Mouse (Mus musculus) adrenal gland, postnatal 36 days (tissue): ENCODE measurements around the gene Defa26. TPM values are rescaled to one million over a fixed set of nuclear protein-coding genes. Genes with fewer than 3 reads are reported as not detected.
"Not testable (repeated sequence)": the region's sequence is repeated elsewhere in the genome, so short reads cannot be mapped to it uniquely, and the experiment has no call there.

Experiments used
- DNase-seq, 2 experiments: peaks; one replicate each; pipeline ENCODE4 v3.0.0; 2021; ENCODE audit warnings: mixed read lengths in 1 of 2
- long read RNA-seq, 2 experiments: library from polyadenylated mRNA; stranded (forward); transcript quantifications; one replicate each; pipeline ENCODE4 v2.0.0; 2021; ENCODE audit warnings: borderline sequencing depth in 2 of 2
- total RNA-seq, 2 experiments: library from RNA; stranded (reverse); gene quantifications; 2 replicates each; pipeline ENCODE4 v1.2.3; 2021

Defa26 gene
- total RNA-seq = not detected
- long read RNA-seq, experiment 1 = 0 reads
- long read RNA-seq, experiment 2 = 0 reads

DNA sequence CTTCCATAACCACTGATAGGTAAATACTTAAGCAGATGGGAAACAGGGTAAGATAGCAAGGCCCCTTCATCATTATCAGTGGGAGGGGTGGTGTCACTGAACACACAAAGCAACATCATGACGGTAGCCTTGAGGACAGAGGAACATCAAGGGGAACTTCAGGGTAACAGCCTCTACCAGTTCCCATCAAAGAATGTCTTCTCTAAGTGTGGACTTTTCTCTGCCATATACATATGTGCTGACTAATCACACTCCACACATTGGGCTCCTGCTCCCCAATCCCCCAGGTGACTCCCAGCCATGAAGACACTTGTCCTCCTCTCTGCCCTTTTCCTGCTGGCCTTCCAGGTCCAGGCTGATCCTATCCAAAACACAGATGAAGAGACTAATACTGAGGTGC lies at the start of gene Defa26:
Defa26 (plus strand) TSS at position 301 of the 400 bp plus-strand sequence.
- not testable (repeated sequence) for DNase-seq

DNA sequence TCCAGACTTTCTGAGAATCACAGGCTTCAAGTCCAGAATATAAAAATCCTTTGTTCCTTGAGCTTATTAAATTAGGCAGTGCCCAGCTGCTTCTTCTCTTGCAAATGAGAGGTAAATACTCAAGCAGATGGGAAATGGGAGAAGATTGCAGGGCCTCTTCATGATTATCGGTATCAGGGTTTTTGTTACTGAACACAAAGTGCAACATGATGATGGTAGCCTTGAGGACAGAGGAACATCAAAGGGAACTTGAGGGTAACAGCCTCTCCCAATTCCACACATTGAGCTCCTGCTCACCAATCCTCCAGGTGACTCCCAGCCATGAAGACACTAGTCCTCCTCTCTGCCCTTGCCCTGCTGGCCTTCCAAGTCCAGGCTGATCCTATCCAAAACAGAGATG lies 35.3 kb upstream of the Defa26 start, which contains the start of gene Defa28:
Defa28 (plus strand) TSS at position 301 of the 400 bp plus-strand sequence.
- not testable (repeated sequence) for DNase-seq

DNA sequence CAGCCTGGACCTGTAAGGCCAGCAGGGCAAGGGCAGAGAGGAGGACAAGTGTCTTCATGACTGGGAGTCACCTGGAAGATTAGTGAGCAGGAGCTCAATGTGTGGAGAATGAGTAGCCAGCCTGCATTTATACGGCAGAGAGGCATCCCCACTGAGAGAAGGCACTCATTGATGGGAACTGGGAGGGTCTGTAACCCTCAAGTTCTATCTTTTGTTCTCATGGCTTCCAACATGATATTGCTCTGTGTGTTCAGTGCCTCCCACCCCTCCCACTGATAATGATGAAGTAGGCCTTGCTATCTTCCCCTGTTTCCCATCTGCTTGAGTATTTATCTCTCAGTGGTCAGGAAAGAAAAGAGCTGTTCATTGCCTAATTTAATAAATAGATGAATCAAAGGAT lies 23.6 kb upstream of the Defa26 start, which contains the start of gene Gm7861:
Gm7861 (minus strand) TSS at position 101 of the 400 bp plus-strand sequence.
- not testable (repeated sequence) for DNase-seq

DNA sequence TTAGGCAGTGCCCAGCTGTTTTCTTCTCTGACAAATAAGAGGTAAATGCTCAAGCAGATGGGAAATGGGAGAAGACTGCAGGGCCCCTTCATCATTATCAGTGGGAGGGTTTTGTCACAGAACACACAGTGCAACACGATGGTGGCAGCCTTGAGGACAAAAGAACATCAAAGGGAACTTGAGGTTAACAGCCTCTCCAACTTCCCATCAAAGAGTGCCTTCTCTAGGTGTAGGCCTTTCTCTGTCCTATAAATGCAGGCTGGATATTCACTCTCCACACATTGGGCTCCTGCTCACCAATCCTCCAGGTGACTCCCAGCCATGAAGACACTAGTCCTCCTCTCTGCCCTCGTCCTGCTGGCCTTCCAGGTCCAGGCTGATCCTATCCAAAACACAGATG lies 37.5 kb downstream of the Defa26 start, which contains the start of gene Defa17:
Defa17 (plus strand) TSS at position 301 of the 400 bp plus-strand sequence.
- not testable (repeated sequence) for DNase-seq

DNA sequence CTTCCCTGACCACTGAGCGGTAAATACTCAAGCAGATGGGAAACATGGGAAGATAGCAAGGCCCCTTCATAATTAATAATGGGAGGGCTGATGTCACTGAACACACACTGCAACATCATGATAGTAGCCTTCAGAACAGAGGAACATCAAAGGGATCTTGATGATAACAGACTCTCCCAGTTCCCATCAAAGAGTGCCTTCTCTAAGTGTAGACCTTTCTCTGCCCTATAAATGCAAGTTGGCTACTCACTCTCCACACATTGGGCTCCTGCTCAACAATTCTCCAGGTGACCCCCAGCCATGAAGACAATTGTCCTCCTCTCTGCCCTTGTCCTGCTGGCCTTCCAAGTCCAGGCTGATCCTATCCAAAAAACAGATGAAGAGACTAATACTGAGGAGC lies 47.5 kb downstream of the Defa26 start, which contains the start of gene Defa34:
Defa34 (plus strand) TSS at position 301 of the 400 bp plus-strand sequence.
- DNase-seq = not testable (repeated sequence)

Other genes starting within 250 kb of the Defa26 start
- gene Defa2, start 239.7 kb upstream of the Defa26 start, total RNA-seq = not detected
- gene Defa33, start 226.4 kb upstream of the Defa26 start, total RNA-seq = not detected
- gene Defa36, start 190.8 kb upstream of the Defa26 start, total RNA-seq = not detected
- not detected for gene Gm7849, start 161.6 kb upstream of the Defa26 start, total RNA-seq
- not detected for gene Defa20, start 108.9 kb upstream of the Defa26 start, total RNA-seq
- gene Defa32, start 89.2 kb upstream of the Defa26 start, total RNA-seq = not detected
- gene Defa37, start 52.8 kb upstream of the Defa26 start, total RNA-seq = not detected
- gene Defa28, start 35.2 kb upstream of the Defa26 start, total RNA-seq = not detected
- gene Gm7861, start 23.7 kb upstream of the Defa26 start, total RNA-seq = not detected
- gene Defa17, start 37.6 kb downstream of the Defa26 start, total RNA-seq = not detected
- not detected for gene Defa34, start 47.6 kb downstream of the Defa26 start, total RNA-seq
- gene AY761184, start 85.5 kb downstream of the Defa26 start, total RNA-seq = not detected
- gene Defa24, start 116.3 kb downstream of the Defa26 start, total RNA-seq = not detected
- gene Defb50, start 205.4 kb downstream of the Defa26 start, total RNA-seq = not detected
- not detected for gene Defb2, start 221.7 kb downstream of the Defa26 start, total RNA-seq
- not detected for gene Defb10, start 240.7 kb downstream of the Defa26 start, total RNA-seq